Mouse (Mus musculus): Measurements from ENCODE around the gene Ptprt.

The Ptprt gene

GRCm38 (mm10) chr2:162660941-162661386 lies at the start of gene Ptprt:
Gene Ptprt (minus strand): TSS chr2:162661147.
- DNase-seq (ENCODE audit: low read depth) = no peak

GRCm38 (mm10) chr2:162710443-162710842 lies 49.5 kb upstream of the Ptprt start:
- DNase-seq (ENCODE audit: low read depth) = no peak

- DNase-seq (ENCODE audit: low read depth) = no peak
Measured at GRCm38 (mm10) chr2:162699691-162700090, 38.7 kb upstream of the Ptprt start.

GRCm38 (mm10) chr2:162699036-162699435 lies 38.1 kb upstream of the Ptprt start:
- DNase-seq (ENCODE audit: low read depth) = no peak

DNA sequence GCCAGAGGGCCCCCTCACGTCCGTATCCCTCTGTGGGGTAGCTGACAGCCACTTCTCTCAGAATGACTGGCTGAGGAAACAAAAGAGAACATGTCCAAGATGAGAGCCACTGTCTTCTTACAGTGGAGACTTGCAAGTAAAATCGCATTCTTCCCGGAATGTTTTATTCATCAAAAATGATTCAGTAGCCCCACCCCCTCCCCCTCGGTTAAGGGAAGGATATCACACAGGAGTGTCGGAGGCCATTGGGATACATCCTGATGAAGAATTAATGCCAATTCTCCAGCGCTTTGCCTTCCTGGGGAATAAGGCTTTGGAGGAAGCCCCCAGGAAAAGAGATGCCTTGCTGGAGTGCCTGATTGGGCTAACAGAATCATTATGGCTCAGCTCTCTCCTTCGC lies 37.1 kb upstream of the Ptprt start:
- DNase-seq (ENCODE audit: low read depth) = no peak

- no peak for DNase-seq (ENCODE audit: low read depth)
Measured at GRCm38 (mm10) chr2:162697151-162697550, 36.2 kb upstream of the Ptprt start.

- DNase-seq (ENCODE audit: low read depth) = no peak
Measured at GRCm38 (mm10) chr2:162692143-162692542, 31.2 kb upstream of the Ptprt start.

DNA sequence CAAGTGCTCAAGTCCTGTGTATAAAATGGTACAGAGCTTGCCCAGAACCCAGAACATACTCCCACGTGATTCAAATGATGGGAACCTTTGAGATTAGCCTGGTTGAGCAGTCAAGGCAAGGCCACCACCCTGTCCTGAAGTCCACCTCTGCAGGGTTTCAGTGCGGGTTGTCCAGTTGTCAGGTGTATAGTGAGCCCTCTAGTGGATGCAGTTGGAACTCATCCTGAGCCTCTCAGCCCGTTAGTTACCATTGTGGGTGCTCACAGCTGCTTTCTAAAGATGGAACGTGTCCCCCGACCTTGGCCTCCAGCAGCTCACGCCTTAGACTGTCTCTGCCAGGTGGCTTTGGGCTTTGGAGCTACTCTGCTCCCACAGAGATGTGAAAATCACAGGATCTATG lies 21.7 kb upstream of the Ptprt start:
- DNase-seq (ENCODE audit: low read depth) = peak; percentile 16

DNA sequence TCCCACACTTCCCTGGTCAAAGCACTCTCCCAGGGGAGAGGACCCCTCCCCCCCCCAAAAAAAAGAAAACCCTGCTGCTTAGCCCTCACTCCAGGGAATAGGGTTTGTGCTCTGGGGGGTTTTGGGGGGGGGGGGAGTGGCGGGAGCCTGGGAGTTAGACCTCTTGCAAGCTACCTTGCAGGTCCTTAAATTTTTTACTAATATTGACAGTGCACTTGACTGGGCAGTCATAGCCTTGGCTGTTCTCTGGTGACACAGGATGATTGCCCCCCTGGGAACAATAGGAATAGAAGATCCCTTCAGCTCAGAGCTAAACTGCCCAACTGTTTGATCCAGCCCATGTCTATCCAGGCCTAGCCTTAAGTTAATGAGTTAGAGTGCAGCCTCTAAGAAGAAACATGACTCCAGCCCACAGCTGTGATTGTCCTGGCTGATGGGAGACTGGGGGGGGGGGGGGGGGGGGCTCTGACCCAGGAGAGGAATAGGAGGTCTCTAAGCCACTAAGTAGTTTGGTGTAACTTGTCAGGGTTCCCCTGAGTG lies 1.6 kb upstream of the Ptprt start:
- DNase-seq (ENCODE audit: low read depth) = no peak

DNA sequence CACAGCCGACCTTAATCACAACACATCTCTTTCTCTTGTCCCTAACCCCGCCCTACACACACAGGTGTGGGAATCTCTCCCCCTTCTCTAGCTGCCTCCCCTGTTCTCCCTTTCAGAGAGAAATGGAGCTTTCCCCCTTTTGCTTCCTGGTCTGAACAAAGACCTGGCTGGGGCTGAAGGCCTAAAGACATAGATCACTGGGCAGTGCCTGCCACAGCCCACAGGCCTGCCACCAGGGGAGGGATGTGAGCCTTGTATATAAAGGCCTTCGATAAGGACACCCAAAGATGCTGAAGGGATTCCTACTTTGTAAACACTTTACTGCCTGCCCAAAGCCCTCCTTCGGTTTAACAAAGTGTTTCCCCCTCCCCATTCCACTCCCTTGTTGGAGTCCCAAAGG lies 786 bp upstream of the Ptprt start:
- no peak for DNase-seq (ENCODE audit: low read depth)

- DNase-seq (ENCODE audit: low read depth) = no peak
Measured at GRCm38 (mm10) chr2:162660231-162660940, 561 bp downstream of the Ptprt start.

DNA sequence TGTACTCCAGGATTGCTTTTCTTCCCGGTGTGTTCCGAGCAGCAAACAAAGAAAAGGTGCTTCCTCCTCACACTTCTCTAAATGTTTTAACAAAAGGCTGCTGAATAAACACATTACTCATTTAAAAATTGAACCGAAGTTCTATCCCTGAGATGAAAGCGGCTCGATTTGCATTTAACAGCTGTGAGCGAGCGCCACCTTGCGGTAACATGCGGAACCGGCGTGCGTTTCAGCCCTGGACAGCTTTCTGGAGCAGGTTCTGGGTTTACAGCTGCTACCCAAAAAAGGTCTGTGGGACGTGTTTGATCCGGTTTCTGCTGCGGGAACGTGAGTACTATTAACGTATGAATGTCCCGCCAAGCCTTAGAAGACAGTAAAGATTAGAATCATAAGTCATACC lies 1.9 kb downstream of the Ptprt start:
- DNase-seq (ENCODE audit: low read depth) = peak; percentile 50

DNA sequence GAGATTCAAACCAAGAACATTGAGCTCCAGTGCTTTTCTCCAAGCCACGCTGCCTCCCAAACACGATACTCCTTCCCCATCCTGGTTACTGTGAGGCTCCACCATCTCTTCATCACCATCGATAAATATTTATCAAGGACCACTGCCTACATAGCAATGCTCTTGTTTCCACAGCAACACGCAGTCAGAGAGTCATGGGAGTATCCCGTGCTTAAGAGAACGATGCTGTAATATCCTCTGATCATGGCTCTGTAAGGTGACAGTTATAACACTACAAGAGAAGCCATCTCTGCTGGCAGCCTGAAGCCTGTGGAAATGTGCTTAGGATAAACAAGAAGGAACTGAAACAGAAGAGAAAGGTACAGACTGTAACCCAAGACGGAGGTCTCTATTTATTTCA lies 3.4 kb downstream of the Ptprt start:
- DNase-seq (ENCODE audit: low read depth) = no peak

DNA sequence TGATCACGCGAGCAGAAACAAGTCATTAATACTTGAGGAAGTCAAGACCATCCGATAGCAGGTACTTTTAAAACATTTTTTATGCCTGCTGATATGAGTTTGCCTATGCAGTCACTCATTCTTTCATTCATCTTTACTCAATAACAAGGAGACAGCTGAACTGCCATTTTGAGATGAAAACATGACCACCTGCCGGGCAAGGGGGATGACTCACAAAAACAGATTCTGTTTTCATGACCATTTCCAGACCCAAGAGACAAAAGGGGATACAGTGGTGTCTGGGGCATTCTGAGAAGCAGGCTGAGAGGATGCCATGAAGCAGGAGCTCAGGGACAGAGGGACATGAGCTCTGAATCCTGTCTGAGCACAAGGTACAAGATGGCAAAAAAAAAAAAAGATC lies 6.5 kb downstream of the Ptprt start:
- DNase-seq (ENCODE audit: low read depth) = no peak

DNA sequence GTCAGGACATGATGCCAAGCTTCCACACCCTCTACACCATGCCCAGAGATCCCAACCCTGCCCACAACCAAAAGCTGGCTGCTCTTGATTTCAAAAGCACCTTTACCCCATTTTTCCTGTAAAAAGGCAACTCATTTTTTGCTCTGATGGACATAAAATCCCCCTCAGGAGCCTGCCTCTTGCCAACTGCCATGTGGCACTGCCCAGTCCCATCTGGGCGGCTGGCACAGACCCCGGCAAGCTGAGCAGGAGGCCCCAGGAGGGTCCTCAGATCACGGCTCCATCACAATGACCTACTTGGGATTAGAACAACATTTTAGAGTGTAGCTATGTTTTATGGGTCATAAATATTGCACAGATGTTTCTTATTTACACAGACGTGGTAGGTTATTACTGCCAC lies 22.3 kb downstream of the Ptprt start:
- DNase-seq (ENCODE audit: low read depth) = no peak

DNA sequence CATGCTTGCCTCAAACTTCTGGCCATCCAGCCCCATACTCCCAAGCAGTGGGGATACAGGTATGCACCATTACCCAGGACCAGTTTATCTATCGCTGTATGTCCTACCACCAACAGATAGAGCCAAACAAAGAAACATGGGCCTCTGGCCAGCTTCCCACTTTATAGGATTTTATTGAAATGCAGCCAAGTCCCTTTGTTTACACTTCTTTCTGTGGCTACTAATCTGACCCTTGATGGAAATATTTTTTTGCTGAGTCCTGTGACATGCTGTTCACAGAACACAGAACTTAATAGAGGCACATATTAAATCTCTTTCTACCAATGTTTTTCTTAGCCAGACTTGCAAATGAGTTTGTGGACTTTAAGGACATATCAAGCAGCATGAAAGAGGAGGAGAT lies 23.4 kb downstream of the Ptprt start:
- DNase-seq (ENCODE audit: low read depth) = no peak

- no peak for DNase-seq (ENCODE audit: low read depth)
Measured at GRCm38 (mm10) chr2:162636387-162637009, 24.4 kb downstream of the Ptprt start.

DNA sequence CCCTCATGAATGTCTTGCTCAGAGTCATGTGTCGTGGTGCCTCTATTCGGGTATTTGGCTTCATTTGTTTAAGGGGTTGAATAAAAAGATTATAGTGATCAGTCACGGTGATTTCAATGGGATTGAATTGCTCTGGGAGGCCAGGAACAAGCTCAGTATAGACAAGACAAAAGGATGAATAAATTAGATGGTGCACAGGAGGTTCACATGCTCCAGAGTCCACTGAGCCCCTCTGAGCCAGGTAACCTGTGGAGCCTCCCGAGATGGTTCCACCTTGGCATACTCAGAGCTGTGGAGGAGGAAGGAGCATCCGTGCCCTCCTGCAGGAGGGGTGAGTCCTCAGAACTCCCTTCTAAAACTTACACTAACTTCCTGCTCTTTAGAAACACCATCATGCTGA lies 26.0 kb downstream of the Ptprt start:
- no peak for DNase-seq (ENCODE audit: low read depth)

DNA sequence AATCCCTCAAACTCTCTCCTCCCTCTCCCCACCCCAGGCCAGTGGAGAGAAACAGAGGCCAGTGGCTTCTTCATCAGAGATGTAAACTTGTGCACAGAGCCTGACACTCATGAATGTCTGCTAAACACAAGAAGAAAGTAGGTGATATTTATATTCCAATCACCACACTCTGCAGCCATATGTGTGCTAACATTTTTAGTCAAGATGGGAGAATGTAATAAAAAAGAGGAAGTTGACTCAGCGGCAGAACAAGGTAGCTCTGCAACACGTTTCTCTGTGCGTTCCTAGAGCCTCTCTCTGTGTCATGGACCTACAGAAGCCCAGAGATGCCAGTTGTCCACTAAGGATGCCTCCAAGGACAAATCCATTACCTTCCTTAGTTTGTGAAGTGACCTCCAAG lies 34.9 kb downstream of the Ptprt start:
- no peak for DNase-seq (ENCODE audit: low read depth)

DNA sequence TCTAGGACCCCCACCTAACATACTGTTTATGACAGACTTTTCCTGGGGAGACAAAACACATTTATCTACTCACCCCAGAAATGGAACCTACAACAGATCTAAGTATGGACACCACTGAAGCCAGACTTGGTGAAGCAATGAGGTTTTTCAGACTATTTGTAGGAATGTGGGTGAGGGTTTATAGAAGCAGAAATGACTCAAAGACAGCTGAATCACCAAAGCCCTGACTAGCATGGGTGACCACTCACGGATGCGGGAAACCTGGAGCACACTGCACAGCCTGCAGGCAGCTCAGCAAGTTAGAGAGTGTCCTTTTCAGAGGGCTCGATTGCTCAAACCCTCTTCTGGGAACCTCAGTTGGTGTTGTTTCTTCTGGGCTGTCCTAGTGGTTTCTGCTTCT lies 36.2 kb downstream of the Ptprt start:
- no peak for DNase-seq (ENCODE audit: low read depth)

DNA sequence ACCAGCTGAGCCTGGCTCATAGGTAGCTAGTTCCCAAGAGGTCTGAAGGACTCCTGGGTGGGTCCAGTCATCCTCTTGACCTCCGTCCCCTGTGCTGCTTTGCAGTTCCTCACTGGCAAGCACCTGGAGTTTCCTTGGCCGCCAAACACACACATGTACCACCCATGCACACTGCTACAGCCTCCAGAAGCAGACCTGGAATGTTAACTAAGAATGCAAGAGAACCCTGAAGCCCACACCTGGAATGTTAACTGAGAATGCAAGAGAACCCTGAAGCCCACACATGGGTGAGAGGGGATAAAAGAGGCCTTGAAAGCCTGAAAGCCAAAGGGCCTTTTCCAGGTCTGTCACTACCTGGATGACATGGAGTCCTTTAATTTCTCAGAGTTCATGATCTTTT lies 46.7 kb downstream of the Ptprt start:
- DNase-seq (ENCODE audit: low read depth) = no peak

DNA sequence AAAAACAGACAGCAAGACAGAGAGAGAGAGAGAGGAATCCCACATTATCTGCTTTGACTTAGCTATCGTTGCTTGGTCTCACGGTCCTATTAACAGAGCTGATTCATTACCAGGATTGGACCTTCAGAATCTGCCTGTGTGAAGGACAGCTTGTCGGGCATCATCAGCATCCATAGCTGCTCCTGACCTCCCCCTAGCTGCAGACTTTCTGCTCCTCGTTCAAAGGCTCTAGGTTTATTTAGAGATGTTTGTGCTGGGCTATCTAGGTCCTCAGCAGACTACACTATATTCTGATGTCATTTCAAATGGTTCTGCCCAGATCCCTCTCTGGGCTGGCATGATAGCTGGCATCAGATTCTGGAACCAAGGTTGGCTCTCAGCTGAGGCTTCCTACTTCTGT lies 47.5 kb downstream of the Ptprt start:
- no peak for DNase-seq (ENCODE audit: low read depth)

DNA sequence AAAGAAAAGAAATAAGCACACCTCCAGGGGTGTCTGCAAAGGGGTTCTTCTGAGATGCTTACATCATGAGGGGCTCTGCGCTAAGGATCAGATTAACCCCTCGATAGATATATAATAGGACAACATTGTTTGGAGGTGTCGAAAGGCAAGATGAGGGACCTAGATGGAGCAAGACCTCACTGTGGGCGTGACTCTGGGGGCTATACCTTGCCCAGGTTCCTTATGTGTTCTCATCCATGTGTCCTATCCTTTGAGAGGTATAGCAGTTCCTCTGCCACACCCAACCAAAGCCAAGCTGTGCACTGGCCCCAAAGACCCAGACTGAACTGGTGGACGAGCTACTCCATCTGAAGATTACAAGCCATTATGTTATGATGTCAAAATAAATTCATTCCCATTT lies 58.2 kb downstream of the Ptprt start:
- no peak for DNase-seq (ENCODE audit: low read depth)

DNA sequence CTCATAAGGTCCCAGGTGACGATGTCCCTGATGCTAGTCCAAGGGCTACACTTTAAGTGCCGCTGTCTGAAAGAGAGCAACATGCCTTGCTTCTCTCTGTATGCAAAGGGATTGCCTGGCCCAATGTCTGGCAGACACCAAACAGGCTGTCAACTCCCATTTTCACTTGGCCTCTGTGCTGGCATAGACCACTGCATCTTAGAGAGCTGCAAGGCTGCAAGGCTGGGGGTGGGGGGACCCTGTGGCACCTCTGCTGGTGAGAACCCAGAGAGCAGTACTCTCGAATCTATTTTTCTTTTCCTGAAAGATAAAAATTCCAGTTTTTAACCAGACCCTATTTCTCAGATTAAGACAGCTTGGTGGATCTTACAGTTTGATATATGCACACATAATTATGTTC lies 69.6 kb downstream of the Ptprt start:
- no peak for DNase-seq (ENCODE audit: low read depth)

Data from induced T-regulatory cell, adult 2 months (primary cell).